Mouse (Mus musculus) midbrain, embryonic 16.5 days (tissue): ENCODE measurements around the gene Surf4. TPM values are rescaled to one million over a fixed set of nuclear protein-coding genes. Genes with fewer than 3 reads are reported as not detected.

Experiments
- ATAC-seq: fragments of 200-750 bp; cut with Nextera tagmentation; 2 replicates; pipeline ENCODE4 v1.8.0; 2017; ENCODE audit warnings: moderate TSS enrichment
- H3K27ac ChIP-seq: fragments of 300-500 bp; sonication (generic); 2 replicates; pipeline ENCODE4 v1.5.1; 2014; ENCODE audit warnings: mild to moderate bottlenecking, low read length, mixed read lengths
- H3K27me3 ChIP-seq: fragments of 300-500 bp; sonication (generic); 2 replicates; pipeline ENCODE4 v1.6.1; 2014; ENCODE audit warnings: low read depth, low read length, mixed read lengths; ENCODE audit not compliant: control insufficient read depth, insufficient read depth
- H3K36me3 ChIP-seq: fragments of 300-500 bp; sonication (generic); 2 replicates; pipeline ENCODE4 v1.6.1; 2014; ENCODE audit warnings: mild to moderate bottlenecking, low read length, moderate library complexity, mixed read lengths; ENCODE audit not compliant: control insufficient read depth, insufficient read depth
- H3K4me1 ChIP-seq: fragments of 300-500 bp; sonication (generic); 2 replicates; pipeline ENCODE4 v1.6.1; 2014; ENCODE audit warnings: mild to moderate bottlenecking, low read length, mixed read lengths; ENCODE audit not compliant: control insufficient read depth, insufficient read depth
- H3K4me2 ChIP-seq: fragments of 300-500 bp; sonication (generic); 2 replicates; pipeline ENCODE4 v1.6.1; 2014; ENCODE audit warnings: mild to moderate bottlenecking, low read length, mixed read lengths
- H3K4me3 ChIP-seq: fragments of 300-500 bp; sonication (generic); 2 replicates; pipeline ENCODE4 v1.5.1; 2014; ENCODE audit warnings: low read depth, mild to moderate bottlenecking, low read length, moderate library complexity, mixed read lengths
- H3K9ac ChIP-seq: fragments of 300-500 bp; sonication (generic); 2 replicates; pipeline ENCODE4 v1.6.1; 2014; ENCODE audit warnings: low read depth, low read length, mixed read lengths
- H3K9me3 ChIP-seq: fragments of 300-500 bp; sonication (generic); replicated peaks from 2 replicates; pipeline ENCODE4 v1.6.1; 2014; ENCODE audit warnings: mild to moderate bottlenecking, low read length, mixed read lengths; ENCODE audit not compliant: control insufficient read depth, poor library complexity, severe bottlenecking
- WGBS: fragments of 180-500 bp; shearing (Covaris S2); extraction: QIAGEN DNeasy Blood & Tissue Kit; methylation state at CpG from one replicate; pipeline ENCODE4 v1.1.7; 2014; 5-methylcytosine and 5-hydroxymethylcytosine counted together
- polyA plus RNA-seq: library from polyadenylated mRNA; unstranded; fragments of >200 nt; fragmentation: Nextera tagmentation; extraction: Ambion mirVana; gene quantifications from 2 replicates; pipeline ENCODE4 v1.2.1, GENCODE M21; 2015

The Surf4 gene
- polyA plus RNA-seq, 1 experiment from 2014 or later, result 99.9 TPM

GRCm38 (mm10) chr2:26909387-26909784 lies 24.3 kb downstream of the Surf4 start:
- Histone ChIP-seq H3K4me3 (peak overlapping the region; percentile 84), H3K36me3 (peaks cover 46% of the 10 kb centered on the region), H3K4me2 (peak overlapping the region; percentile 78), H3K27ac (peak overlapping the region; percentile 93; the same call in 1 of the 2 replicates), H3K4me1 (peaks cover 26% of the 10 kb centered on the region), H3K9ac (peak overlapping the region; percentile 90), H3K27me3 (no peaks in the 10 kb centered on the region), H3K9me3 (no peaks in the 10 kb centered on the region)
- ATAC-seq, result no peak

GRCm38 (mm10) chr2:26908710-26909386 lies 24.9 kb downstream of the Surf4 start:
- peak overlapping the region; percentile 59 for H3K9ac ChIP-seq
- 89% methylated on average over 18 of the region's 18 CpGs for WGBS
- H3K27me3 ChIP-seq, result no peaks in the 10 kb centered on the region
- peaks cover 27% of the 10 kb centered on the region for H3K4me1 ChIP-seq
- no peak for ATAC-seq
- H3K9me3 ChIP-seq, result no peaks in the 10 kb centered on the region
- H3K36me3 ChIP-seq, result peaks cover 41% of the 10 kb centered on the region
- H3K27ac ChIP-seq, result no peak overlapping the region
- H3K4me2 ChIP-seq, result peak overlapping the region; percentile 78
- peak overlapping the region; percentile 84; the same call in 1 of the 2 replicates for H3K4me3 ChIP-seq

GRCm38 (mm10) chr2:26907109-26907508 lies 26.6 kb downstream of the Surf4 start:
- no peak overlapping the region for H3K27ac ChIP-seq
- no peak overlapping the region for H3K4me2 ChIP-seq
- peaks cover 24% of the 10 kb centered on the region for H3K36me3 ChIP-seq
- H3K27me3 ChIP-seq, result no peaks in the 10 kb centered on the region
- whole genome bisulfite sequencing, result 54% methylated on average over 4 of the region's 4 CpGs
- no peak overlapping the region for H3K9ac ChIP-seq
- H3K9me3 ChIP-seq, result no peaks in the 10 kb centered on the region
- ATAC-seq, result no peak
- H3K4me3 ChIP-seq, result no peak overlapping the region
- peaks cover 30% of the 10 kb centered on the region for H3K4me1 ChIP-seq

GRCm38 (mm10) chr2:26906431-26906830 lies 27.3 kb downstream of the Surf4 start:
- H3K36me3 ChIP-seq, result peaks cover 21% of the 10 kb centered on the region
- H3K9ac ChIP-seq, result no peak overlapping the region
- no peak overlapping the region for H3K4me3 ChIP-seq
- no peak overlapping the region for H3K4me2 ChIP-seq
- no peaks in the 10 kb centered on the region for H3K27me3 ChIP-seq
- H3K4me1 ChIP-seq, result peaks cover 30% of the 10 kb centered on the region
- ATAC-seq, result no peak
- H3K9me3 ChIP-seq, result no peaks in the 10 kb centered on the region
- 92% methylated on average over 3 of the region's 3 CpGs for WGBS
- no peak overlapping the region for H3K27ac ChIP-seq

GRCm38 (mm10) chr2:26905936-26906335 lies 27.8 kb downstream of the Surf4 start:
- H3K9me3 ChIP-seq, result no peaks in the 10 kb centered on the region
- H3K36me3 ChIP-seq, result peaks cover 21% of the 10 kb centered on the region
- ATAC-seq, result no peak
- H3K9ac ChIP-seq, result no peak overlapping the region
- peaks cover 35% of the 10 kb centered on the region for H3K4me1 ChIP-seq
- no peak overlapping the region for H3K4me3 ChIP-seq
- no peak overlapping the region for H3K27ac ChIP-seq
- H3K27me3 ChIP-seq, result no peaks in the 10 kb centered on the region
- H3K4me2 ChIP-seq, result no peak overlapping the region
- WGBS, result 100% methylated on average over 2 of the region's 2 CpGs

DNA sequence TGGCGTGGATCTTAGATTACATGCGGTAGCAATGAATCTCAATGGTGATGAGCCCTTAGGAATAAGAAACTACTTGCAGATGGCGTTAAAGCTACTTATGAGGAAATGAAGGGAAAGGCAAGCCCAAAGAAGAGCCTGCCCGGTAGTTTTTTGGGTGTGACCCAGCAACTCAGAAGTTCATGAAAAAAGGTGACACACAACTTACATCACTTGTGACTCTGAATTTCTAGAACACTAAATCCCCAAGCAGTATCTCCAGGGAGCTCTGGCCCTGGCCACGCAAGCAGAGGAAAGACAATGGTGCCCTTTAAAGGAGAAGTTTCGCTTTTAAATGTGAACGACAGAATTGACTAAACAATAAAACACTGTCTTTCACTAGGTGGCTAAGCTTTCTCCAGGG lies 30.4 kb downstream of the Surf4 start:
- Histone ChIP-seq H3K9ac (peak overlapping the region; percentile 72), H3K4me2 (peak overlapping the region; percentile 72), H3K36me3 (peaks cover 32% of the 10 kb centered on the region), H3K4me1 (peaks cover 21% of the 10 kb centered on the region), H3K27ac (peak overlapping the region; percentile 86), H3K27me3 (no peaks in the 10 kb centered on the region), H3K9me3 (no peaks in the 10 kb centered on the region), H3K4me3 (peak overlapping the region; percentile 76)
- WGBS, result 7% methylated on average over 7 of the region's 7 CpGs
- no peak for ATAC-seq

DNA sequence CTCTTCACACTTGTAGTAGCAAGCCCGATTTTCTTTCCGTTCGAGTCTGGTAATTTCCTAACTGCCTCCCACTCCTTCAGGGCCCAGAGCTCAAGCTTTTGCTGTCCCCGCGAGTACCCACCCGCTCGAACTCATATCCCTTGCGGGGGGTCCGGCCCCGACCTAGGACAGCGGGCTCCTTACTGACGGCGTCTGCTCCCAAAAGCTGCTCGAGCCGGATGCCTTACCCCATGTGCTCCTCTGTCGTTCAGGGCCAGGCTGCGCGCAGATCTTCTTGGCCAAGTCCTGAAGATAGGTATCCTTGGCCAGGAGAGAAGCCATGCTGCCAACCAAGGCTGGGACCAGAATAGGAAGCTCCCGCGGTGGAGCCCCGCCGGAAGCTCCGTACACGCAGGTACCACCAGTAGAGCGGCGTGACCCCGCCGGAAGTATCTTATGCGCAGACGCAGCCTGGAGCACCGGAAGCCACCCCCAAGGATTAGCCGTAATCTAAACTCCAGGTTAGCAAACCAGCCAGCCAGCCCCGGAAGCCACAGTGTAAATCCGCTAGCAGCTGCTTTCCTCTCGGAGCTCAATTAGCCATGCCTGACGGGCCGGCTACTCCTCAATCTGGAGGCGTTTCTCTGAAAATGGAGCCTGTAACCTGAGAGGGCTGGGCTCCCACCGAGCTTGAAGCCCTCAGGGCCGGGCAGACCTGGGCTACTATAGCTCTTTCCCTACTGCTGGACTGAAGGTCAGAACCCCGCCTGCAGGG lies 31.1 kb downstream of the Surf4 start, which contains the start of gene Surf6:
Surf6 (minus strand) TSS at position 413 of the 754 bp plus-strand sequence.
- under 1% methylated on average over 41 of the region's 41 CpGs for WGBS
- Histone ChIP-seq H3K9me3 (no peaks in the 10 kb centered on the region), H3K27ac (peak within 1 kb of the TSS; percentile 86), H3K36me3 (peaks cover 34% of the 10 kb centered on the region), H3K4me3 (peak within 1 kb of the TSS; percentile 76), H3K27me3 (no peaks in the 10 kb centered on the region), H3K9ac (peak within 1 kb of the TSS; percentile 73), H3K4me1 (peaks cover 21% of the 10 kb centered on the region), H3K4me2 (peak within 1 kb of the TSS; percentile 72)
- peak; percentile 96 for ATAC-seq

DNA sequence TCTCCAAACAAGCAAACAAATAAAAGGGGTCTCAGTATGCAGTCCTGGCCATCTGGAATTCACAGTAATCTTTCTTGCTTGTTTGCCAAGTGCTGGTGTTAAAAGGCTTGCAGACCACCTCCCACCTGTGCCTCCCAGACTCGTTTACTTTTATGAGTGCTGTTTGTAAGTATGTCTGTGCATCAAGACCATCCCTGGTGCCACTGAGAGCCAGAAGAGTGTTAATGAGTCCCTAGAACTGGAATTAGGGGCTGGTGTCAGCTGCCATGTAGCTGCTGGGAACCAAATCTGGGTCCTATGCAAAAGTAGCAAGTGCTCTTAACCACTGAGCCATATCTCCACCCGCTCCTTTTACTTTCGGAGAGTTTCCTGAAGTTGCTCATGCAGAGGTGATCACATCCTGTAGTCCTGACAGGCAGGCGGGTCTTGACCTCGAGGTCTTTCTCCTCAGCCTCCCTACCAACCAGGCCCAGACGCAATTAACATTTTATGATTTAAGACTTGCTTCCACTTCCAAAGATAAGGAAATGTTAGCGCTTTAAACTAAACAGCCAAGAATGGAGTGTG lies 31.8 kb downstream of the Surf4 start:
- Histone ChIP-seq H3K27ac (no peak overlapping the region), H3K36me3 (peaks cover 32% of the 10 kb centered on the region), H3K9ac (peak overlapping the region; percentile 73), H3K9me3 (no peaks in the 10 kb centered on the region), H3K4me1 (peaks cover 21% of the 10 kb centered on the region), H3K27me3 (no peaks in the 10 kb centered on the region), H3K4me2 (peak overlapping the region; percentile 72), H3K4me3 (peak overlapping the region; percentile 76)
- ATAC-seq, result no peak
- WGBS, result 15% methylated on average over 7 of the region's 7 CpGs

- Histone ChIP-seq H3K27ac (no peak overlapping the region), H3K4me3 (no peak overlapping the region), H3K36me3 (peaks cover 27% of the 10 kb centered on the region), H3K27me3 (no peaks in the 10 kb centered on the region), H3K9me3 (no peaks in the 10 kb centered on the region), H3K4me1 (peaks cover 21% of the 10 kb centered on the region), H3K9ac (no peak overlapping the region), H3K4me2 (no peak overlapping the region)
- WGBS, result 88% methylated on average over 1 of the region's 1 CpGs
- no peak for ATAC-seq
Observed at GRCm38 (mm10) chr2:26900731-26901130, 33.0 kb downstream of the Surf4 start.
